Mouse (Mus musculus) testis, adult 2 months (tissue): Measurements from ENCODE around the gene Olfr1512. TPM values are rescaled to one million over a fixed set of nuclear protein-coding genes. Genes with fewer than 3 reads are reported as not detected.

Experiments
- H3K27ac ChIP-seq: fragments of 200-500 bp; 2 replicates; pipeline ENCODE4 v1.5.1; 2012; ENCODE audit warnings: low read depth, low read length; ENCODE audit not compliant: control insufficient read depth, insufficient read depth
- H3K27me3 ChIP-seq: fragments of 200-500 bp; 2 replicates; pipeline ENCODE4 v1.6.1; 2012; ENCODE audit warnings: mild to moderate bottlenecking, low read length, moderate library complexity; ENCODE audit not compliant: control insufficient read depth, insufficient read depth
- H3K36me3 ChIP-seq: fragments of 200-500 bp; 2 replicates; pipeline ENCODE4 v1.6.1; 2012; ENCODE audit warnings: mild to moderate bottlenecking, low read length; ENCODE audit not compliant: control insufficient read depth, insufficient read depth
- H3K4me1 ChIP-seq: fragments of 200-500 bp; 2 replicates; pipeline ENCODE4 v1.6.1; 2012; ENCODE audit warnings: low read length; ENCODE audit not compliant: control insufficient read depth, insufficient read depth
- H3K4me3 ChIP-seq: fragments of 200-500 bp; 2 replicates; pipeline ENCODE4 v1.5.1; 2012; ENCODE audit warnings: low read depth, mild to moderate bottlenecking, low read length, moderate library complexity, mixed read lengths; ENCODE audit not compliant: control insufficient read depth
- CTCF ChIP-seq: fragments of 200-500 bp; IDR thresholded peaks from 2 replicates; pipeline ENCODE4 v1.5.1; 2012; ENCODE audit warnings: low read depth, mild to moderate bottlenecking, inconsistent platforms, low read length, moderate library complexity; ENCODE audit not compliant: control insufficient read depth, insufficient read depth, insufficient replicate concordance
- POLR2A ChIP-seq: fragments of 200-500 bp; IDR thresholded peaks from 2 replicates; pipeline ENCODE4 v1.6.1; 2012; ENCODE audit warnings: low read depth, mild to moderate bottlenecking, inconsistent platforms, low read length, moderate library complexity; ENCODE audit not compliant: control insufficient read depth
- polyA plus RNA-seq: library from polyadenylated mRNA; depleted of rRNA; stranded (reverse); fragments of >200 nt; gene quantifications from 2 replicates; pipeline ENCODE4 v1.2.3, GENCODE M21; 2012

Olfr1512 gene
- polyA plus RNA-seq, 1 experiment: not detected

DNA sequence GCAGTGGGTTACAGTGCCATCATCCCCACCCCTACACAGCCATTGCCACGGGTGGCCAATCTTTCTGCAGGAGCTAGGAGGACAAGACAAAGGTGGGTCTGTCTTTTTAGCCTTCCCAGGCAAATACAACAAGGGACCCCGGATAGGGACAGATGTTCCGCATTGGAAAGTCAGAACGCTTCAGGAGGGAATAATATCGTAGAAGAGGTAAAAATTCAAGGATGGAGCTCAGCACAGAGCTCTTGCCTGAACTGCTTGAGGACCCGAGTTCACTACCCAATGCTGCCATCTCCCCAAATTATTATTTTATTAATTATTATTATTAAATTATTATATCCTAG is 39.5 kb downstream of the Olfr1512 start:
- no peak for TF ChIP-seq POLR2A
- TF ChIP-seq CTCF: no peak
- H3K4me1 ChIP-seq: peaks cover 2% of the 10 kb centered on the region; the same call in 1 of the 2 replicates
- H3K27ac ChIP-seq: no peak overlapping the region
- no peak overlapping the region for H3K4me3 ChIP-seq
- H3K36me3 ChIP-seq: no peaks in the 10 kb centered on the region
- H3K27me3 ChIP-seq: no peaks in the 10 kb centered on the region

DNA sequence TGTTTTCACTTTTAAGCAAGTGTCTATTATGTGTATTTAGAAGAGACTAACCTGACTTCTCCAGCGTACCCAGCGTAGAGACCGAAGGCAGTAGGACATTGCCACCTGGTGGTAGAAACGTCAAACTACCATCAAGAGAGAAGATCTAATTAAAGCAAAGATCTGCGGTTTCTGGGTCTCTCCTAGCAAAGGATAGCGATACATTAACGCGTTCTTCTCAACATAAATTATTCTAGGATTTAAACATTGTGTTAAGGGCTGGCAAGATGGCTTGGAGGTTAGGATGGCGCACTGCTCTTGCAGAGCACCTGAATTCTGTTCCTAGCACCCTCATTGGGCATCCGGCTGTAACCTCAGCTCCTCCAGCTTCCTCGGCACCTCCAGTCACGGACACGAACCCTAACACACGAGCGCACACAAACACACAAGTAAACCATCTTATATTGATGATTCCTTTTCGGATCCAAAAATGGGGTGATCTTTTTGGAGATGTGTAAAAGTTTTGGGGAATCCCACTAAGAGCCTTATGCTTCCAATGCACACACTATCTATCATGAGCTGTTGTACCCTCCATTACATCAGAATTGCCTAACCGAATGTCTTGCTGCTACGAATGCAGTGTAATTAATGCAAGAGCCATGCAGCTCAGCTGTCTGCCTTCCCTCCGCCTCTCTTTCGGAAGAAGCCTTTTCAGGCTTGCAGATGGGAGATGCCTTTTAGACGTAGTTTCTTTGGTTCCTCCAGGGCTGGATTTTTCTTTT is 40.0 kb downstream of the Olfr1512 start:
- H3K27ac ChIP-seq: no peak overlapping the region

DNA sequence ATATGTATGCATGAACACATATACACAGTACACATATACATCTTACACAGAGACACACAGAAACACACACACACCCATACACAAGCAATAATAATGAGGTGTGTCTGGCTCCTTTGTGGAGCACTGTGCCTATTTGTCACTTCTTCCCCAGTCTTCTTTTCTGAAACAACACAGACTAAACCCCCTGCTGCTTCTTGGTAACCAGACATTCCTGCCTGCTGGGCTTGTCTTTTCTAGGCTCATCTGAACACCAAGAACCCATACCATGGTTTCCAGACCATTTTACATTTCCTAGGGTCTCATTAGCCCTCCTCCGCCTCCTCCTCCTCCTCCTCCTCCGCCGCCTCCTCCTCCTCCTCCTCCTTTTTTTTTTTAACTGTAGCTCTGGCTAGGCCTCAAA is 46.8 kb downstream of the Olfr1512 start:
- TF ChIP-seq CTCF (no peak), POLR2A (no peak)
- Histone ChIP-seq H3K27me3 (no peaks in the 10 kb centered on the region), H3K4me3 (no peak overlapping the region), H3K36me3 (no peaks in the 10 kb centered on the region), H3K4me1 (peaks cover 8% of the 10 kb centered on the region), H3K27ac (no peak overlapping the region)

More for the DNA sequence above, 40.0 kb downstream of the Olfr1512 start:
- TF ChIP-seq CTCF (peak; percentile 23; the same call in 1 of the 2 replicates), POLR2A (no peak)
- Histone ChIP-seq H3K4me1 (peaks cover 2% of the 10 kb centered on the region; the same call in 1 of the 2 replicates), H3K36me3 (no peaks in the 10 kb centered on the region), H3K27me3 (no peaks in the 10 kb centered on the region), H3K4me3 (no peak overlapping the region)

DNA sequence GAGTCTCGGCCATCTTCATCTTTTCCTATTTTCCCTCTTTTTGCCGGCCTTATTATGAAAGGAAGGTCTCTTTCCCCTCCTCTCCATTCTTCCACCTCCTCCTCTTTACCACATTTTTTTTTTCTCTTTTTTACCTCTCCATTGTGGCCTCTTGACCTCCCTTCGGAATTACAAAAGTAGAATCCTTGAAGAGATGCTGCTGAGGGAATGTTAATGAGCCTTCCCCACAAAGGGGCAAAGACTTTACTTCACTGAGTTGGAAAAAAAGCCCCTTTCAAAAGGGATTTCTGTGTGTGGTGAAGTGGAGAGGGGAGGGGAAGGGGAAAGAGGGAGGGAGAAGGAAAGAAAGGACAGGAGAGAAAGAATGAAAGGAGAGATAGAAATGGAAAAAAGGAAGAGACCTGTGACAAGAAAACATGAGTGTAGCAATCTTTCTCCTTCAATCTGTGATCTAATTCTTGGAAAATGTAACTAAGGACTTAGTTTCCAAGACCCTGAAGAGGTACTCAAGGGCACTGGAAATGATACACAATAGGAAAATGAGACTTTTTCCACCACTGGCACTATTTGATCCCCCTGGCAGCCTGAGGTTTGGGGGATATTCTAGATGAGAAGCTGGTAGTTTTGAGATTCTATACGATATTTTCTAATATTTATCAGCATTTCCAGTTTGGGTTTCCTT is 47.8 kb downstream of the Olfr1512 start:
- H3K27me3 ChIP-seq: no peaks in the 10 kb centered on the region
- no peak overlapping the region for H3K4me3 ChIP-seq
- H3K4me1 ChIP-seq: peaks cover 8% of the 10 kb centered on the region
- TF ChIP-seq CTCF: no peak
- TF ChIP-seq POLR2A: no peak
- no peaks in the 10 kb centered on the region for H3K36me3 ChIP-seq
- no peak overlapping the region for H3K27ac ChIP-seq

DNA sequence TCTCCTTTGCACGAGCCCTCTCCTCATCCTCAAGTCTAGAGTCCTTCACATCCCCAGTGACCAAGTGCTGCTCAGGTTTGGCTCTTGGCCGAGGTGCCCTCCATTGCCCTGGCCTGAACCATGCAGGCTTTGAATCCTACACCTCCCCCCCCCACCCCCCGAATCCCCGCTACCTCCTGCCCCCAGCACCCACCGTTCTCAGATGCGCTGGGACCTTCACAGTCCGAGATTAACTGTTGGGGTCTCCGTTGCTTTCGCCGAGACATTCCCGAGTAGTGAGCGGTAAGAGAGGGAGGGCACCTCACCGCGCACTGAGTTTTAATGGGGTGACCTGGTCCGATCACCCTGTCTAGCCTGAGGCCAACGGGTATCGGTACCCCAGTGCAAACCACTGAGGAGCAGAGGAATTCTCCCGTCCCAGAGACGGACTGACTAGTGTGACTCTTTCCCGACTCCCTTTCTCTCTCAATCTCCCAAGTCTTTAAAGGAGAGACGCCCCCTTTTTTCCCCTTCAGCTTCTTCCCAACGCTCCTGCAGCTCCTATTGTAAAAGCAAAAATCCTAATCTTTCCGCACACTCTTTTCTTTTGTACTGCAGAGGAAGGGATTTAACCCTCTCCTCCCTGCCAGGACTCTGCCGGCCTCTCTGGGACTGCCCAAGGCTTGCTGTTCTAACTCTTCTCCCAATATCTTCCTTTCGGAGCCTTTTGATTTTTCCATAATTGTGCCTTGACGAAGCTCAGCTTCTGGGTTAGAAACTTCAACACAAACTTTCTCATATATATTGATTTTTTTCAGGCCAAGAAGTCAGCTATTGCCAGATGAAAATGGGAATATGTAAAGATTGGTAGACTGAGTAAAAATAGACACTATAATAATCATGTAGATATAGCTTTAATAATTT is 50.8 kb downstream of the Olfr1512 start, which contains the start of gene Sall2:
Gene Sall2, minus strand, starts transcription at position 853 of the 903 bp plus-strand sequence.
- peak within 1 kb of the TSS; percentile 77 for H3K4me3 ChIP-seq
- peaks cover 8% of the 10 kb centered on the region for H3K4me1 ChIP-seq
- TF ChIP-seq POLR2A: no peak
- H3K27me3 ChIP-seq: no peaks in the 10 kb centered on the region
- H3K27ac ChIP-seq: no peak within 1 kb of the TSS
- H3K36me3 ChIP-seq: no peaks in the 10 kb centered on the region

DNA sequence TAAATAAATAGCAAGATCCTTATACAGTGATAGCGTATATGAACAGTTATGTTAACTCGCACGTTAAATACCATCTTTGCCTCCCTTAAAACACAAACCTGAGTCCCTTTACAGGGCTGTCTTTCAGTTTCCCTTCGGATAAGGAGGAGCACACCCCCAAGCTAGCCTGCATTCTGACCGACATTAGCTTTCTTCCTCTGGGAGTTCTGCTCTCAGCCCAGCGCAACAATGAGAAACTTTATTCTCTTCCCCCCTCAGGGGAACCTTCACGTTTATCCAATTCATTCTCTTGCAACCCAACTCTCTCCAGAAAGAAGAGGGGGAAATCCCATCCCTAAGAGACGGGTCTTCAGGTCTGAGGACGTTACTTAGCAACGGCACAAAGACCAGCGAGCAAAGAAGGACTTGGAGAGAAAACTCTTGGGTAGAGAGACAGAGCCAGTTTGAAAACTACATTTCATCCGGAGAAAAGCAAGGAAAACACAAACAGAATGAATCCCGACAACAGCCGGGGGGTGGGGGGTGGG is 51.5 kb downstream of the Olfr1512 start:
- H3K27ac ChIP-seq: no peak overlapping the region
- peaks cover 8% of the 10 kb centered on the region for H3K4me1 ChIP-seq
- TF ChIP-seq POLR2A (no peak), CTCF (no peak)
- H3K36me3 ChIP-seq: no peaks in the 10 kb centered on the region
- H3K27me3 ChIP-seq: no peaks in the 10 kb centered on the region
- H3K4me3 ChIP-seq: peak overlapping the region; percentile 77
